Mouse (Mus musculus) liver, embryonic 15.5 days (tissue): ENCODE measurements around the gene Vav2. TPM values are rescaled to one million over a fixed set of nuclear protein-coding genes. Genes with fewer than 3 reads are reported as not detected.

Experiments
- ATAC-seq: fragments of 200-750 bp; cut with Nextera tagmentation; 2 replicates; pipeline ENCODE4 v1.8.0; 2017; ENCODE audit warnings: moderate number of reproducible peaks, mild to moderate bottlenecking, moderate library complexity; ENCODE audit not compliant: insufficient read depth
- H3K27ac ChIP-seq: fragments of 300-500 bp; sonication (generic); replicated peaks from 2 replicates; pipeline ENCODE4 v1.5.1; 2015; ENCODE audit warnings: mild to moderate bottlenecking, inconsistent platforms
- H3K27me3 ChIP-seq: fragments of 300-500 bp; sonication (generic); 2 replicates; pipeline ENCODE4 v1.6.1; 2015; ENCODE audit warnings: mild to moderate bottlenecking, inconsistent platforms
- H3K36me3 ChIP-seq: fragments of 300-500 bp; sonication (generic); replicated peaks from 2 replicates; pipeline ENCODE4 v1.6.1; 2015; ENCODE audit warnings: moderate library complexity, mild to moderate bottlenecking, inconsistent platforms
- H3K4me1 ChIP-seq: fragments of 300-500 bp; sonication (generic); replicated peaks from 2 replicates; pipeline ENCODE4 v1.6.1; 2015; ENCODE audit warnings: inconsistent platforms
- H3K4me2 ChIP-seq: fragments of 300-500 bp; sonication (generic); 2 replicates; pipeline ENCODE4 v1.6.1; 2015; ENCODE audit warnings: moderate library complexity, mild to moderate bottlenecking, inconsistent platforms
- H3K4me3 ChIP-seq: fragments of 300-500 bp; sonication (generic); replicated peaks from 2 replicates; pipeline ENCODE4 v1.5.1; 2015; ENCODE audit warnings: mild to moderate bottlenecking, inconsistent platforms
- H3K9ac ChIP-seq: fragments of 300-500 bp; sonication (generic); 2 replicates; pipeline ENCODE4 v1.6.1; 2015; ENCODE audit warnings: moderate library complexity, mild to moderate bottlenecking, inconsistent platforms
- H3K9me3 ChIP-seq: fragments of 300-500 bp; sonication (generic); replicated peaks from 2 replicates; pipeline ENCODE4 v1.6.1; 2016; ENCODE audit warnings: inconsistent platforms
- WGBS: fragments of 180-500 bp; shearing (Covaris S2); methylation state at CpG from one replicate; pipeline ENCODE4 v1.1.7; 2015; ENCODE audit warnings: mixed read lengths; ENCODE audit not compliant: insufficient replicate concordance; 5-methylcytosine and 5-hydroxymethylcytosine counted together
- polyA plus RNA-seq: library from polyadenylated mRNA; unstranded; fragments of >200 nt; fragmentation: Nextera tagmentation; extraction: Ambion mirVana; gene quantifications from 2 replicates; pipeline ENCODE4 v1.2.1, GENCODE M21; 2015

Gene Vav2
- polyA plus RNA-seq, 1 experiment from 2014 or later = 4.7 TPM

DNA sequence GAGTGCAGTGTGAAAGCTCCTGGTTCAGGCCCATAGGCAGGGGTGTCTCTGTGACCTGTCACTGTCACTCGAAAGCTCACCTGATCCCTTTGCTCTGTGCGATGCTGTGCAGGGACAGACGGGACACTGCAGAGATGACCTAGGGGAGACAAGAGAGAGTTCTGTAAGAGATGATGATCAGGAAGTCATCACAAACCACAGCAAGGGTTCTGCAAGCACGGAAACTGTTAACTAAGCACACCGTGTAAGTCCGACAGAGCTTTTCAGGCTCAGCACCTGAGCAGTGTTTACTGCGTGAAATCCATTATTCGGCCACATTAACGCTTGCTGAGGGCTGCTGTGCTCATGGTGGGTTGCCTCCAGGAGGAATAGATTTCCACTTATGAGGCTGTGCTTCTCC lies 90.2 kb downstream of the Vav2 start:
- 62% methylated on average over 9 of the region's 9 CpGs for WGBS
- no peak for ATAC-seq

DNA sequence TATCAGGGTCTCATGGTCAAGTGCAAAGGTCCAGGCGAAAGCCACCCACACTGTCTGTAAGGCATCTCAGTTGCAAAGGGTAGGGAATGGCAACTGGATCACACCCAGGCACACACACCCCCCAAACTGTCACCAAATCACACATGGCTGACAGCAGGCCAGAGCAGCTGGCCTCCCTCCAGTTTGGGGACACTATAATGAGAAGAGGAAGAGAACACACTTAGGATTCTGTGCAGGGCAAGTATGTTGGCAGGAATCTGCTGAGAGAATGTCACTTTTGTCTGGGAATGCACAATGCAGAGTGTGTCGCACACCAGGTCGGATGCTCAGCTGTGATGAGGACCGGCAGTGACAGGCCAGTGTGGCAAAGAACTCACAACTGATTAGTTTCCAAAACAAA lies 92.0 kb downstream of the Vav2 start:
- no peak overlapping the region for H3K4me2 ChIP-seq
- ATAC-seq = no peak
- H3K36me3 ChIP-seq = no peaks in the 10 kb centered on the region; the same call in 1 of the 2 replicates
- no peak overlapping the region for H3K27ac ChIP-seq
- H3K4me3 ChIP-seq = no peak overlapping the region
- peaks cover 9% of the 10 kb centered on the region; the same call in 1 of the 2 replicates for H3K4me1 ChIP-seq
- H3K9me3 ChIP-seq = no peaks in the 10 kb centered on the region
- no peaks in the 10 kb centered on the region for H3K27me3 ChIP-seq
- 78% methylated on average over 4 of the region's 4 CpGs for WGBS
- no peak overlapping the region for H3K9ac ChIP-seq

More for the DNA sequence above, 90.2 kb downstream of the Vav2 start:
- Histone ChIP-seq H3K4me2 (no peak overlapping the region), H3K36me3 (no peaks in the 10 kb centered on the region; the same call in 1 of the 2 replicates), H3K4me1 (peaks cover 9% of the 10 kb centered on the region; the same call in 1 of the 2 replicates), H3K9me3 (no peaks in the 10 kb centered on the region), H3K27ac (no peak overlapping the region), H3K9ac (no peak overlapping the region), H3K27me3 (no peaks in the 10 kb centered on the region), H3K4me3 (no peak overlapping the region)

DNA sequence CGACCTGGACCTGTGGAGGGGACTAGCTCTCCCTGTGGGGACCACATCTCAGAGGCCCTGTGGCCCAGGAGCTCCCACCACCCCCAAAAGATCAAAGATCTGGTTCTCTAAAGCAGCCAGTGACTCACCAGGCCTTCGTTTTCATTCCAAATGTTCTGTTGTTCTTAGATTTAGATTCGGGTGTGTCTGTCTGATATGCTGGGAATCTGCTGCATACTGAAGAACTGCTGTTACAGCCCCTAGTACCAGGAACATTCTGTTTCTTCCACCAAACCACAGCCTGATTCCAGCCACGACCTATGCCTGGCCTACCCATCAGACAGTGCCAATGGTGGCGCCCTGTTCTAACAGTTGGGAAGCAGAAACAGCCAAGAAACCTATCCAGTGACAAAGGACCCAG lies 95.3 kb downstream of the Vav2 start:
- Histone ChIP-seq H3K4me2 (no peak overlapping the region), H3K4me1 (peaks cover 28% of the 10 kb centered on the region), H3K27me3 (no peaks in the 10 kb centered on the region), H3K9me3 (no peaks in the 10 kb centered on the region), H3K9ac (no peak overlapping the region), H3K36me3 (no peaks in the 10 kb centered on the region; the same call in 1 of the 2 replicates), H3K27ac (no peak overlapping the region), H3K4me3 (no peak overlapping the region)
- 56% methylated on average over 5 of the region's 5 CpGs for WGBS
- no peak for ATAC-seq

DNA sequence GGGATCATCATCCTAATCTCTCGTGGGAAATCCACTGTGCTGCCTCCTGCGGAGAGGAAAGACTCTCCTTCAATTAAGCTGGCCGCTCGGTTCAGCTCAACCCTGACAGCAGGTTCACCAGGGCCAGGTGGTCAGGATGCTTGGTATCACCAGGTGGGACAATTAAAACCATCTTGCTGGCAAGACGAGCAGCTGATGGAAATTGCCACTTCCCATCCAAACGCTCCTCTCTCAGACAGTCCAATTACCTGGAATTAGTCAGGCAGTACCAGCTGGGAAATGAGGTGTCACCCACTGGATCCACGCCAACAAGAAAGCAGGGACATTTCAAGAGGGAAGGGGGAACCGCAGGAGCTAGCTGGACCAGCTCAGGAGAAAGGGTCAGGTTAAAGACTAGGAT lies 96.4 kb downstream of the Vav2 start:
- Histone ChIP-seq H3K4me1 (peaks cover 33% of the 10 kb centered on the region), H3K9me3 (no peaks in the 10 kb centered on the region), H3K4me3 (no peak overlapping the region), H3K27me3 (no peaks in the 10 kb centered on the region), H3K9ac (no peak overlapping the region), H3K4me2 (no peak overlapping the region), H3K36me3 (no peaks in the 10 kb centered on the region; the same call in 1 of the 2 replicates), H3K27ac (no peak overlapping the region)
- 75% methylated on average over 8 of the region's 8 CpGs for WGBS
- no peak for ATAC-seq

DNA sequence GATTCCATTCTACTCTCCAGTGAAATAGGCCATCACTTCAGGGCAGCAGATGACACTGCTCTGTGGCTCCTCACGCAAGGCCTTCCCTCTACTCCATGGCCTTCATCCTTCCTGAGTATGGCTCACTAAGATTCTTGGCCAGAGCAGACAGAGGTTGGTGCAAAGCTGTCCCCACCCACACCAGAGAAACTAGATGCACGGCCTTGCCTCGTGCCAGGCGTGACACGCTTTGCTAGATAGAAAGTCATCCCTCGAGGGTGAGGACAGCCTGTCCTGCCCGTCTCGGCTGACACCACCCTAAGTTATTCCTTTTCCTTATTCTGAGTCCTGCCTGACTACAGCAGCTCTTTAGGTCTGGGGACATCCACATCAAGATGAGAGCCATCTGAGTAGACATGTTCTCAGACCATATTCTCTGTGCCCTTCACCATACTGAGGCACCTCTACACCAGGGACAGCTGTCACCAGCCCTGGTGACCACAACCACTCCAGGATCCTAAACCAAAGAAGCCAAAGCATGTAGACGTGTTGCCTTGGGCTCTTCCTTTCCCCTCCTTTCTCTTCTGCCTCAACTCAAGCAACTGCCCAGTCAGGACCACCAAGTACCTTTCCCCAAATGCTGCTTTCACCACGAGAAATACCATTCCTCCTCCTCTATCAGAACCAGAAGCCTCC lies 97.3 kb downstream of the Vav2 start:
- H3K4me1 ChIP-seq = peaks cover 36% of the 10 kb centered on the region
- WGBS = 69% methylated on average over 10 of the region's 10 CpGs

DNA sequence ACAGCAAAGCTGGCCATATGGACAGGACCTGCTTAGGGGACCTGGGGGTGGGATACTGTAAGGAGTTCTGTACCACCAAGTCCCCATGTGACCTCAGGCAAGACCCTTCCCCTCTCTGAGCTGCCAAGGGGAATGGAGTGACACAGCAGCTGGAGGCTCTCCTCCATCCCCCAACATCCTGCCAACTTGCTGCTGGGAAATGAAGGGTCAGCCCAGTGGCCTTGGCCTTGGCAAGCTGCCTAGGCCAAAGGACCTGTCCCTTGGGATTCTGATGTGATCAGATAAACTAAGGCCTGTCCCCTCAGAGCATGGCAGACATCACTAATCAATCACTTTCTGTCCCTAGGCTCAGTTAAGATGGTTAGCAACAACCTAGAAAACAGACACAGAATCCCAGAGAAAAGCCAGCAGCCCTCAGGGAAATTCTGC lies 98.2 kb downstream of the Vav2 start:
- no peak overlapping the region for H3K9ac ChIP-seq
- H3K27me3 ChIP-seq = no peaks in the 10 kb centered on the region
- peaks cover 41% of the 10 kb centered on the region for H3K4me1 ChIP-seq
- H3K9me3 ChIP-seq = no peaks in the 10 kb centered on the region
- ATAC-seq = no peak
- no peak overlapping the region for H3K4me2 ChIP-seq
- H3K27ac ChIP-seq = 0 out of 2 replicates have a peak overlapping the region, but pooled peaks have one; percentile 1
- H3K4me3 ChIP-seq = no peak overlapping the region
- H3K36me3 ChIP-seq = no peaks in the 10 kb centered on the region

More for the DNA sequence above, 97.3 kb downstream of the Vav2 start:
- H3K27me3 ChIP-seq = no peaks in the 10 kb centered on the region
- no peaks in the 10 kb centered on the region for H3K36me3 ChIP-seq
- H3K27ac ChIP-seq = no peak overlapping the region
- H3K9me3 ChIP-seq = no peaks in the 10 kb centered on the region
- no peak overlapping the region for H3K4me2 ChIP-seq
- ATAC-seq = no peak
- H3K4me3 ChIP-seq = no peak overlapping the region
- H3K9ac ChIP-seq = no peak overlapping the region

DNA sequence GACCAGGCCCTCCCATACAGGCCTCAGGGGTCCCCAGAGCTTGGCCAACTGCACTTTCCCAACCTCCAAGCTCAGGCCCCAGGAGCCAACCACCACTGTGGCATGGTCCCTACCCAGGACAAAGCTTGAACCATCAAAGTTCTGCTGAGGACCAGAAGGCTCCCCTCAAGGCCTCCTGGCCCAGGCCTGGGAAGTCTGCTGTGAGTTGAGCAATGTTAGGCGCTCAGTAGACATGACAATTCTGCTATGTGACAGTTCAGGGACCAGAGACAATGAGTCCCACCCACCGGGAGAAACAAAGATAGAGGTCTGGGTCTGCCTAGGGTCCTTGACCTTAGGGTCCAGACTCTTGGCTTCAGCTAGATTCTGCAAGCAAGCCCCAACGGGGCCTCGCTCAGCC lies 98.9 kb downstream of the Vav2 start:
- Histone ChIP-seq H3K4me3 (no peak overlapping the region), H3K4me1 (peaks cover 42% of the 10 kb centered on the region), H3K27me3 (no peaks in the 10 kb centered on the region), H3K36me3 (no peaks in the 10 kb centered on the region), H3K9me3 (no peaks in the 10 kb centered on the region), H3K27ac (no peak overlapping the region), H3K4me2 (no peak overlapping the region), H3K9ac (no peak overlapping the region)
- WGBS = 66% methylated on average over 4 of the region's 4 CpGs
- ATAC-seq = no peak

DNA sequence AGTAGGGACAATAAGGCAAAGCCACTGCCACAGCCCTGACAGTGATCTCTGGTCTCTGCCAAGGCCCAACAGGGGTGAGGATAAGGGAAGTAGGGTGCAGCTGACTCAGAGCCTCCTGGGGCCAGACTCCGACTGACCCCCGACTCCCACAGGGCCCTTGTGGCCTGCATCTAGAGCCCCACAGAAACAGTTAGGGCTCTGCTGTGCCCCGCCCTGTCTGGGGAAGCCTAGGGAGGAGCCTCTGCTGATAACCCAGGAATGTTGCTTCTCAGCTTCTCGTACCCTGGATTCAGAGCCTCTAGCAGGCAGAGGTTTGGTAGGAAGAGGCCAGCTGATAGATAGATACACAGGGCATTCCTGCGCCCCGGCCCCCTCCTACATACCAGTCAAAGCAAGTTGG lies 99.8 kb downstream of the Vav2 start:
- 17% methylated on average over 6 of the region's 6 CpGs for WGBS
- Histone ChIP-seq H3K9ac (no peak overlapping the region), H3K4me2 (no peak overlapping the region), H3K9me3 (no peaks in the 10 kb centered on the region), H3K36me3 (no peaks in the 10 kb centered on the region), H3K4me3 (no peak overlapping the region), H3K27ac (no peak overlapping the region), H3K27me3 (no peaks in the 10 kb centered on the region), H3K4me1 (peaks cover 42% of the 10 kb centered on the region)
- ATAC-seq = no peak

DNA sequence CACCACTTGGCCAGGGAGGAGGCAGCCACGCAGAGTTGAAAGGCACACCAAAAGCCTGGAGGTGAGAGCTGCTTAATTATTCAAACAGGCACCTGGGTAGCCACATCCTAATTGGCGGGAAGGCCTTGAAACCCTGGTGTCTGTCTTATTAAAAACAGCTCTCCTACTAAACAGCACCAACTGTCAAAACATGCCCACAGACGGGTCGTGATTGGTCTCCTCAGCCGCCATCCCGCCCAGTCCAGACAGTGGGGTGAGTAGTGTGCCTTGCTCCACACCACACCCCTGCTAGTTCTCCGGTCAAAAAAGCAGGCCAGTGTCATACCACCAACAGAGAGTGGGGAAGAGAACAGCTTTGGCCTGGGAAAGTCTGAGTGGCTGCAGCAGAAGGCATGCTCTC lies 100.5 kb downstream of the Vav2 start:
- peaks cover 42% of the 10 kb centered on the region for H3K4me1 ChIP-seq
- ATAC-seq = no peak
- WGBS = 49% methylated on average over 7 of the region's 7 CpGs

DNA sequence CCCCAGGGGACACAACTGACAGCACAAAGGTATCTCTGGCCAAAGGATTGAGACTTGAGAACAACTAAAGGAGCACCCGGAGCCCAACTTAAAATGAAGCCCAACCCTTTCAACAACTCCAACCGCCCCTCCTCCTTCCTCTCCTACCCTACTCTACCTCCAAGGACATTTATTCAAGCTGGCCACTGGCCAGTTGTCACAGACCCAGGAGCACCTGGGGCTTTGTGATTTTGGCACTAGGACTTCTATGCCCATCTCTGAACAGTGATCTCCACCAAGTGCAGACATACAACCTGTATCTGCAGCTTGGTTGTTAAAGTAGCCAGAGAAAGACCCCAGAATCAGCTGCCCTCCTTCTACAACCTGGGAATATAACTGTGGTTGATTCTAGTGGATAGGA lies 102.1 kb downstream of the Vav2 start:
- peaks cover 42% of the 10 kb centered on the region for H3K4me1 ChIP-seq
- 38% methylated on average over 2 of the region's 2 CpGs for WGBS
- no peaks in the 10 kb centered on the region for H3K9me3 ChIP-seq

More for the DNA sequence above, 100.5 kb downstream of the Vav2 start:
- Histone ChIP-seq H3K9me3 (no peaks in the 10 kb centered on the region), H3K4me2 (no peak overlapping the region), H3K4me3 (no peak overlapping the region), H3K27me3 (no peaks in the 10 kb centered on the region), H3K36me3 (no peaks in the 10 kb centered on the region), H3K9ac (no peak overlapping the region), H3K27ac (no peak overlapping the region)

DNA sequence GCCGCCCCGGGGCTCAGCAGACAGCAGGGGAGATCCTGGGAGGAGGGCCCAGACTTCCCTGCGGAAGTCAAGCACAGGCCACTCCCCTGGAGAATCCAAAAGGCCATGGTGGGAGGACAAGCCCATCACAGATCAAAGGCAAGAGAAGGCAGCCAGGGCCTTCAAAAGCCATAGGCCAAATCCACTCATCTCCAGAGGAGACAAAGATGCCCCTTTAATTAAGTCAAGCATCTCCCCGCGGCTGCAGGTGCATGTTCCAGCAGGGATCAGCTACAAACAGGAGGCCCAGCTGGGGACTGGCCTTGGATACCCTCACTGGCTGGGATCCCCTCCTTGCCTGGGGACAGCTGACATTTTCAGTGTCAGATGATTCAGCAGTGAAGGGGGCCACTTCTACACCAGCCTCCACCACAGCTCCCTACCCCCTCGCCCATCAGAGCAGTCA lies 105.4 kb downstream of the Vav2 start:
- Histone ChIP-seq H3K27me3 (no peaks in the 10 kb centered on the region), H3K27ac (no peak overlapping the region), H3K9ac (no peak overlapping the region), H3K9me3 (no peaks in the 10 kb centered on the region), H3K4me1 (peaks cover 13% of the 10 kb centered on the region; the same call in 1 of the 2 replicates), H3K4me3 (no peak overlapping the region), H3K36me3 (no peaks in the 10 kb centered on the region), H3K4me2 (no peak overlapping the region)
- WGBS = 55% methylated on average over 6 of the region's 6 CpGs
- no peak for ATAC-seq

More for the DNA sequence above, 102.1 kb downstream of the Vav2 start:
- H3K4me3 ChIP-seq = no peak overlapping the region
- no peak overlapping the region for H3K4me2 ChIP-seq
- no peaks in the 10 kb centered on the region for H3K27me3 ChIP-seq
- ATAC-seq = no peak
- H3K9ac ChIP-seq = no peak overlapping the region
- H3K27ac ChIP-seq = no peak overlapping the region
- no peaks in the 10 kb centered on the region for H3K36me3 ChIP-seq

DNA sequence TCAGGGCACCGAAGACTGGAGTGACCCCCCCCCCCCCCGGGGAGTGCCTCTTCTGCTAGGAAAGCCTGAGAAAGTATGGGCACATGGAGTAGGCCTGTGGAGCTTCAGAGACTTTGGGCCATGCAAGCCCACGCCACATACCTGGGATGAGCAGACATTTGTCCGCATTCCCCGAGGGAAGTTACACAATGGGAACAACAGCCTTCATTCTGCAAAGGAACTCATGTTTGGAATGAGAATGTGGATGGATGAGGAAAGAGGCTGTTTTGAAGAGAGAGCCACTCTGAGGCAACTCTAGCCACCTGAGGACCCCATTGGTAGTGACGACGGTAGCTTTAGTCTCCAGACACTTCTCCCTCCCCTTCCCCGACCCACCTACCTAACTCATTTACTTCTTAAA lies 106.0 kb downstream of the Vav2 start:
- ATAC-seq = no peak
- no peak overlapping the region for H3K9ac ChIP-seq
- H3K4me1 ChIP-seq = peaks cover 12% of the 10 kb centered on the region; the same call in 1 of the 2 replicates
- no peak overlapping the region for H3K4me3 ChIP-seq
- H3K27ac ChIP-seq = no peak overlapping the region
- H3K9me3 ChIP-seq = no peaks in the 10 kb centered on the region
- H3K36me3 ChIP-seq = no peaks in the 10 kb centered on the region
- 73% methylated on average over 8 of the region's 8 CpGs for WGBS
- no peak overlapping the region for H3K4me2 ChIP-seq
- no peaks in the 10 kb centered on the region for H3K27me3 ChIP-seq
